Mouse (Mus musculus) ES-Bruce4 (cell line): ENCODE data around the gene Slc22a23.

Experiments used
- CTCF ChIP-seq: IDR thresholded peaks from one replicate; pipeline ENCODE4 v1.8.1; 2011; ENCODE audit warnings: low read depth, low read length
- EP300 ChIP-seq: IDR thresholded peaks from 2 replicates; pipeline ENCODE4 v1.6.1; 2011; ENCODE audit warnings: low read depth, low read length; ENCODE audit not compliant: insufficient read depth
- POLR2A ChIP-seq: IDR thresholded peaks from one replicate; pipeline ENCODE4 v1.8.1; 2011; ENCODE audit warnings: low read length; ENCODE audit not compliant: insufficient read depth

DNA sequence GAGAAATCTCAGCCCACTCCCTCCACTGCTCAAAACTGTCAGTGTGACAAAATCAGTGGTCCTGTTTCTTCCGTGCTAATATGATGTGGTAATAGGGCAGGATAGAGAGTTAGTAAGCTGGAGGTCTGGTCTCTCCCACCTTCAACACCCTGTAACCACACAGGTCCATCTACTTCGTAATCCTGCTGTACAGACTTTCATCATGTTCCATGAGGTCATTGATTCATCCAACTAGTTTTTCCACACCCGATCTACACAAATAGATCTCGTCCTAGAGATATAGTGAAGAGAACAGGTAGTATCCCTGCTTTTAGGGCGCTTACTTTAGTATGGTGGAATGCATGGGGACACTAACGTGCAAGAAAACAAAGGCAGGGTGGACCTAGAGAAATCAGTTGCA, 63.6 kb downstream of the Slc22a23 start:
- TF ChIP-seq CTCF, result no peak
- TF ChIP-seq POLR2A, result no peak
- TF ChIP-seq EP300, result no peak
